Mouse (Mus musculus) liver, embryonic 13.5 days (tissue): ENCODE data around the gene Skor1. TPM values are rescaled to one million over a fixed set of nuclear protein-coding genes. Genes with fewer than 3 reads are reported as not detected.

Experiments used
- polyA plus RNA-seq: library from polyadenylated mRNA; unstranded; fragments of >200 nt; fragmentation: Nextera tagmentation; extraction: Ambion mirVana; gene quantifications from 2 replicates; pipeline ENCODE4 v1.2.1, GENCODE M21; 2015

Gene Skor1
- polyA plus RNA-seq, 1 experiment from 2014 or later: not detected

Other genes starting within 250 kb of the Skor1 start
- 25.6 and 30.6 TPM in 2 replicates for gene Pias1, start 161.0 kb downstream of the Skor1 start, polyA plus RNA-seq
- 10.5 and 11.0 TPM in 2 replicates for gene Map2k5, start 228.9 kb upstream of the Skor1 start, polyA plus RNA-seq